ENCODE assay signal across 8 mouse cellular contexts in genomic region chr13:37562652-37563051, GRCm38 (mm10).
DNase-seq lines count a peak whose midpoint lies in the region; ATAC-seq lines count a peak whose summit lies in the region.

No protein-coding gene starts in this region.

- intact Hi-C loops in heart, postnatal 14 days (cut with DNase I) = no loop called here

- no peak for DNase-seq in hindbrain, embryonic 11.5 days (ENCODE audit: low spot score)
- peak; percentile 40 for DNase-seq in embryo, embryonic 10 days (ENCODE audit: low spot score)
- peak; percentile 27 to 60 for DNase-seq in heart, postnatal 14 days
- peak; percentile 36 for DNase-seq in neural tube, embryonic 10.5 days (ENCODE audit: extremely low spot score, low spot score)
- DNase-seq in layer of hippocampus, adult 9-11 months = no peak
- no peak for DNase-seq in urinary bladder, adult 2 months (ENCODE audit: low spot score)

- H3K9ac ChIP-seq in hindbrain, embryonic 12.5 days = no peak overlapping the region
- H3K9ac ChIP-seq in hindbrain, embryonic 11.5 days (ENCODE audit: low read depth, low read length) = no peak overlapping the region
- H3K9ac ChIP-seq in limb, embryonic 12.5 days (replicated peaks) = no peak overlapping the region

- H3K36me3 ChIP-seq in hindbrain, embryonic 12.5 days = no peaks in the 10 kb centered on the region
- no peaks in the 10 kb centered on the region for H3K36me3 ChIP-seq in hindbrain, embryonic 11.5 days (ENCODE audit: control insufficient read depth, insufficient read depth, low read length)
- no peaks in the 10 kb centered on the region for H3K36me3 ChIP-seq in limb, embryonic 12.5 days

- H3K4me1 ChIP-seq in hindbrain, embryonic 12.5 days = peaks cover 29% of the 10 kb centered on the region
- no peaks in the 10 kb centered on the region for H3K4me1 ChIP-seq in hindbrain, embryonic 11.5 days (replicated peaks; ENCODE audit: control insufficient read depth, insufficient read depth, low read length)
- H3K4me1 ChIP-seq in limb, embryonic 12.5 days (replicated peaks) = peaks cover 39% of the 10 kb centered on the region

- H3K9me3 ChIP-seq in hindbrain, embryonic 12.5 days (replicated peaks) = no peaks in the 10 kb centered on the region
- H3K9me3 ChIP-seq in hindbrain, embryonic 11.5 days (ENCODE audit: control insufficient read depth, low read length) = no peaks in the 10 kb centered on the region
- H3K9me3 ChIP-seq in limb, embryonic 12.5 days = no peaks in the 10 kb centered on the region

- H3K4me3 ChIP-seq in hindbrain, embryonic 12.5 days = no peak overlapping the region
- no peak overlapping the region for H3K4me3 ChIP-seq in hindbrain, embryonic 11.5 days (ENCODE audit: low read depth, low read length)
- H3K4me3 ChIP-seq in limb, embryonic 12.5 days (replicated peaks) = no peak overlapping the region

- 31% methylated on average over 5 of the region's 5 CpGs for WGBS in hindbrain, embryonic 12.5 days
- 34% methylated on average over 5 of the region's 5 CpGs for WGBS in hindbrain, embryonic 11.5 days
- WGBS in limb, embryonic 12.5 days = 2% methylated on average over 5 of the region's 5 CpGs

- no peaks in the 10 kb centered on the region for H3K27me3 ChIP-seq in hindbrain, embryonic 12.5 days
- no peaks in the 10 kb centered on the region for H3K27me3 ChIP-seq in hindbrain, embryonic 11.5 days (ENCODE audit: control insufficient read depth, insufficient read depth, low read length)
- H3K27me3 ChIP-seq in limb, embryonic 12.5 days = no peaks in the 10 kb centered on the region

- no peak overlapping the region for H3K4me2 ChIP-seq in hindbrain, embryonic 12.5 days (replicated peaks)
- no peak overlapping the region for H3K4me2 ChIP-seq in hindbrain, embryonic 11.5 days (replicated peaks; ENCODE audit: low read depth, low read length)
- H3K4me2 ChIP-seq in limb, embryonic 12.5 days = 0 out of 2 replicates have a peak overlapping the region, but pooled peaks have one; percentile 7

- no peak overlapping the region for H3K27ac ChIP-seq in hindbrain, embryonic 12.5 days
- no peak overlapping the region for H3K27ac ChIP-seq in hindbrain, embryonic 11.5 days (ENCODE audit: low read depth, low read length)
- H3K27ac ChIP-seq in limb, embryonic 12.5 days = peak overlapping the region; percentile 72; the same call in 1 of the 2 replicates

- ATAC-seq in hindbrain, embryonic 12.5 days (ENCODE audit: low FRiP score) = 0 out of 2 replicates have a peak, but pooled peaks have one; percentile 45
- no peak for ATAC-seq in hindbrain, embryonic 11.5 days (ENCODE audit: low FRiP score)
- peak; percentile 54; the same call in 1 of the 2 replicates for ATAC-seq in limb, embryonic 12.5 days (ENCODE audit: insufficient number of reproducible peaks, insufficient read depth, low FRiP score, low TSS enrichment, low read depth)

Comparison
In these comparisons a context has a peak if more than half of its experiments do, and no peak if none do; other contexts are left out.
1. DNase-seq: peak in embryo, embryonic 10 days (single experiment), heart, postnatal 14 days (2 of 2) and neural tube, embryonic 10.5 days (single experiment); none in hindbrain, embryonic 11.5 days (single experiment), layer of hippocampus, adult 9-11 months (single experiment) and urinary bladder, adult 2 months (single experiment).